Mouse (Mus musculus) small intestine, adult 2 months (tissue): ENCODE data around the gene Rbm42.

Experiments
- CTCF ChIP-seq: fragments of 200-500 bp; IDR thresholded peaks from 2 replicates; pipeline ENCODE4 v1.5.1; 2012; ENCODE audit warnings: low read depth, mild to moderate bottlenecking, control low read depth, inconsistent platforms, low read length, moderate library complexity, mixed read lengths; ENCODE audit not compliant: insufficient replicate concordance, insufficient read length; ENCODE audit errors: extremely low read depth
- POLR2A ChIP-seq: fragments of 200-500 bp; IDR thresholded peaks from 2 replicates; pipeline ENCODE4 v1.6.1; 2012; ENCODE audit warnings: low read depth, mild to moderate bottlenecking, control low read depth, inconsistent platforms, low read length, moderate library complexity

GRCm38 (mm10) chr7:30629013-30629412 is 21.1 kb downstream of the Rbm42 start:
- TF ChIP-seq POLR2A (no peak), CTCF (no peak)
